Mouse (Mus musculus) lung, embryonic 14.5 days (tissue): ENCODE results near the gene Glt28d2. TPM values are rescaled to one million over a fixed set of nuclear protein-coding genes. Genes with fewer than 3 reads are reported as not detected.
"Not testable (repeated sequence)": the region's sequence is repeated elsewhere in the genome, so short reads cannot be mapped to it uniquely, and the experiment has no call there.

Experiments
- ATAC-seq: fragments of 200-750 bp; cut with Nextera tagmentation; 2 replicates; pipeline ENCODE4 v1.8.0; 2017; ENCODE audit warnings: mild to moderate bottlenecking, moderate TSS enrichment, moderate library complexity; ENCODE audit not compliant: insufficient read depth
- DNase-seq: peaks from one replicate; pipeline ENCODE4 v3.0.0-alpha.2; 2015
- H3K27ac ChIP-seq: fragments of 300-500 bp; sonication (generic); 2 replicates; pipeline ENCODE4 v1.5.1; 2014; ENCODE audit warnings: low read depth, mild to moderate bottlenecking, moderate library complexity
- H3K27me3 ChIP-seq: fragments of 300-500 bp; sonication (generic); 2 replicates; pipeline ENCODE4 v1.6.1; 2014; ENCODE audit warnings: low read length, control low read depth; ENCODE audit not compliant: insufficient read depth
- H3K36me3 ChIP-seq: fragments of 300-500 bp; sonication (generic); 2 replicates; pipeline ENCODE4 v1.6.1; 2014; ENCODE audit warnings: control low read depth; ENCODE audit not compliant: insufficient read depth
- H3K4me1 ChIP-seq: fragments of 300-500 bp; sonication (generic); 2 replicates; pipeline ENCODE4 v1.6.1; 2014; ENCODE audit warnings: antibody characterized with exemption, control low read depth; ENCODE audit not compliant: insufficient read depth
- H3K4me2 ChIP-seq: fragments of 300-500 bp; sonication (generic); 2 replicates; pipeline ENCODE4 v1.6.1; 2014; ENCODE audit warnings: mild to moderate bottlenecking
- H3K4me3 ChIP-seq: fragments of 300-500 bp; sonication (generic); 2 replicates; pipeline ENCODE4 v1.5.1; 2014; ENCODE audit warnings: low read depth, low read length
- H3K9ac ChIP-seq: fragments of 300-500 bp; sonication (generic); 2 replicates; pipeline ENCODE4 v1.6.1; 2014
- H3K9me3 ChIP-seq: fragments of 300-500 bp; sonication (generic); 2 replicates; pipeline ENCODE4 v1.6.1; 2016; ENCODE audit warnings: low read depth, low read length, control low read depth
- CTCF ChIP-seq: IDR thresholded peaks from 2 replicates; pipeline ENCODE4 v1.5.1; 2016; ENCODE audit warnings: antibody characterized with exemption, low read depth
- WGBS: fragments of 180-500 bp; shearing (Covaris S2); extraction: QIAGEN DNeasy Blood & Tissue Kit; methylation state at CpG from one replicate; pipeline ENCODE4 v1.1.7; 2014; 5-methylcytosine and 5-hydroxymethylcytosine counted together
- polyA plus RNA-seq: library from polyadenylated mRNA; unstranded; fragments of >200 nt; fragmentation: Nextera tagmentation; extraction: Ambion mirVana; gene quantifications from 2 replicates; pipeline ENCODE4 v1.2.1, GENCODE M21; 2014

Gene Glt28d2
- polyA plus RNA-seq, 1 experiment from 2014 or later = 1.4 TPM

DNA sequence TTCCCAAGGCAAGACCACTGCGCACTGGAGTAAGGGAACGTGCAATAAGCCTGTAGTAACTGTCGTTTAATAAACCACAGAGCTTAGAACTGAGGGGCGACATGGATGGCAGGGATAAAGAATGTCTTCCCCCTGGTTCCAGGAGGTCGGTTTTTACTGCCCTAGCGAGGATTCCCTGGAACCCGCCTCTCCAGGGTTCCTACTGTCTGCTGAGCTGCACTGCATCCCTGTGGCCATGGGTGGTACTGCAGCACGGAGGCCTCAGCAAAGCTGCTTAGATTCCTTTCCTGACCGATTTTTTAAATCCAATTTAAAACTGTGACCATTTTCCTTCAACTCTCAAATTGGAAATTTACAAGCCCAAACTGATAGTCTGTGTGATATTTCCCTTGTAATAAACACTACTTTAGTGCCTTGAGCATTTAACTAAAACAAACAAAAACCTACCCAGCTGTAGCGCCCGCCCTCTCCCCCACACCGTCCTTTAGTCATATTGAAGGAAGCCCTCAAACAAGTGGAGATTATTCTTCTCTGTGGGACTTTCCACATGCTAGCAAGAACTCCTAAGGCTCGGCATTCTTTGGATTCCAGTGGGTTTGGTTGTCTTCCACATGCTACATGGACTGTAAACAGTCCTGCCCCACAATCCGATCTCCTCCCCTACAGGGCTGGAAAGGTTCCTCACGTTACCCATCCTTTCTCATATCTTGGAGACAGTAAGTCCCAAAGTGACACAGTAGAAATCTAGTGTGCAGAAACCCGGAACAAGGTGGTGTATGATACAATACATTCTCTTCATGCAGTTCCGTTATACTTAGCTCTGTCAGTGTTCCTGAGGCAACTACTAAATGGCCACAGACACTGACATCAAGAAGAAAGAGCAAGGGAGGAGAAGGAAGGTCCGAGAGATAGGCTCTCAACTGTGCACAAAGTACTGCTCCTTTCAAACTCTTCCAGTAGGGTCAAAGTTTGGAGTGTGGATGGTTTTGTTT lies 36.9 kb upstream of the Glt28d2 start:
- peak; percentile 96 for TF ChIP-seq CTCF
- no peaks in the 10 kb centered on the region for H3K4me1 ChIP-seq
- no peak overlapping the region for H3K4me3 ChIP-seq
- H3K27me3 ChIP-seq = no peaks in the 10 kb centered on the region
- H3K27ac ChIP-seq = no peak overlapping the region
- H3K9ac ChIP-seq = no peak overlapping the region; the same call in 1 of the 2 replicates
- 37% methylated on average over 18 of the region's 18 CpGs for WGBS
- H3K36me3 ChIP-seq = no peaks in the 10 kb centered on the region
- ATAC-seq (no peak; the same call in 1 of the 2 replicates), DNase-seq (peak; percentile 92)
- no peaks in the 10 kb centered on the region for H3K9me3 ChIP-seq
- peak overlapping the region; percentile 26; the same call in 1 of the 2 replicates for H3K4me2 ChIP-seq

DNA sequence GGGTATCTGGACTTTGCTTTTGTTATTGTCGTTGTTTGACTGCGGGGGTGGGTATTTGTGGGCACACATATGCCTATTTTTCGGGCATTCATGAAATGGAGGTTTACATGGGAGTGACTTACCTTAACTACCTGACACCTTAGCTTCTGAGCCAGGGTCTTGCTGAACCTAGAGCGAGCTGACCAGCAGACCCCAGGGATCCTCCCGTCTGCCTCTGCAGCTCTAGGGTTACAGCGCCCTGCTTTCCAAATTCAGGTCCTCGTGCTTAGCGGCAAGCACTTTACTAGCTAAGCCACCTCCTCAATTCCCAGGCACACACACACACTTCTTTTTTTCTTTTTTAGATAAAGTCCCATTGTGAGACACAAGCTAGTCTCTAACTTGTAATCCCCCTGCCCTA lies 36.0 kb upstream of the Glt28d2 start:
- Histone ChIP-seq H3K9ac (no peak overlapping the region; the same call in 1 of the 2 replicates), H3K9me3 (no peaks in the 10 kb centered on the region), H3K27me3 (no peaks in the 10 kb centered on the region), H3K4me1 (no peaks in the 10 kb centered on the region), H3K36me3 (no peaks in the 10 kb centered on the region), H3K4me3 (no peak overlapping the region), H3K27ac (no peak overlapping the region), H3K4me2 (no peak overlapping the region)
- no peak for TF ChIP-seq CTCF
- ATAC-seq = no peak
- 76% methylated on average over 8 of the region's 8 CpGs for WGBS
- DNase-seq = no peak

DNA sequence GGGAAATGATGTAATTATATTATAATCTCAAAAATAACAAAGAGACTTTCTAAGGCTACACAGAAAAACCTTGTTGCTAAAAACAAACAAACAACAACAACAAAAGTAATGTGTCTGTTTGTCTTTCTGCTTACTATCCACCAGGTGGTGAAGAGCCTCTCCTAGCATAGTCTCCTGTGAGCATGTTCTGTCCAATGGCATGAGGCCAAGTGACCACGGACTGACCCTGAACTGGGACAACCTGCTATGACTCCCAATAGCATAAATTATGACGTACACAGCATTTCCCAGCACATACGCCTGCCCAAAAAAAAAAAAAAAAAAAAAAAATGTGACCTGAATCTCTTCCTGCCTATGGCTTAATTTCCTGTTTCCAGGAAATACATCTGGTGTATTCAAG lies 35.0 kb upstream of the Glt28d2 start:
- ATAC-seq (no peak), DNase-seq (peak; percentile 40)
- H3K9ac ChIP-seq = no peak overlapping the region
- H3K9me3 ChIP-seq = no peaks in the 10 kb centered on the region
- H3K27me3 ChIP-seq = no peaks in the 10 kb centered on the region
- H3K4me2 ChIP-seq = no peak overlapping the region
- 64% methylated on average over 3 of the region's 3 CpGs for WGBS
- no peaks in the 10 kb centered on the region for H3K36me3 ChIP-seq
- TF ChIP-seq CTCF = no peak
- no peak overlapping the region for H3K27ac ChIP-seq
- H3K4me1 ChIP-seq = no peaks in the 10 kb centered on the region
- H3K4me3 ChIP-seq = no peak overlapping the region

DNA sequence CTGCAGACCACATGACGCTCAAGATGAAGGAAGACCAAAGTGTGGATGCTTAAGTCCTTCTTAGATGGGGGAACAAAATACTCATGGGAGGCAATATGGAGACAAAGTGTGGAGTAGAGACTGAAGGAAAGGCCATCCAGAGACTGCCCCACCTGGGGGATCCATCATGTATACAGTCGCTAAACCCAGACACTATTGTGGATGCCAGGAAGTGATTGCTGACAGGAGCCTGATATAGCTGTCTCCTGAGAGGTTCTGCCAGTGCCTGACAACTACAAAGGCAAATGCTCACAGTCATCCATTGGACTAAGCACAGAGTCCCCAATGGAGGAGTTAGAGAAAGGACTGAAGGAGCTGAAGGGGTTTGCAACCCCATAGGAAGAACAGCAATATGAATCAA lies 33.4 kb upstream of the Glt28d2 start:
- WGBS = 83% methylated on average over 2 of the region's 2 CpGs
- H3K4me1 ChIP-seq, H3K27me3 ChIP-seq, H3K9me3 ChIP-seq, H3K9ac ChIP-seq, H3K4me3 ChIP-seq, H3K4me2 ChIP-seq, H3K36me3 ChIP-seq, DNase-seq, H3K27ac ChIP-seq, ATAC-seq: not testable (repeated sequence)

DNA sequence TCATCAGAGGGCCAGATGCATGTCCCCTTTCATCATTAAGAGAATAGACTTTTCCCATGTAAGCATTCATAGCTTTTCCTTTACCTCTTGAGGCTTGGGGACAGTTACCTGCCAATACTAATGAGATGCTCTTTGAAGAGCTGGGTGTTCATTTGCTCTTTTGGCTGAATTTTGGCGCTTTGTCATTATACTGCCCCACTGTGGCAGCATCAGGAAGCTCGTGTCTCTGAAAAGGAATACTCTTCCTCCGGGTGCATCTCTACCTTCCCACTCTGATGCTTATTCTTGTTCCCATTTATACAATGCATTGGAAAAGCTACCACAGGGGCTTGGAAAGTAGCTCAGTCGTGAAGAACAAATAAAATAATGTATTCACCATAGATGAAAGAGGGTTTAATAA lies 30.3 kb upstream of the Glt28d2 start:
- WGBS = 7% methylated on average over 4 of the region's 4 CpGs
- Histone ChIP-seq H3K4me3 (no peak overlapping the region), H3K27ac (no peak overlapping the region), H3K4me2 (no peak overlapping the region), H3K9me3 (no peaks in the 10 kb centered on the region), H3K27me3 (no peaks in the 10 kb centered on the region), H3K4me1 (no peaks in the 10 kb centered on the region), H3K36me3 (no peaks in the 10 kb centered on the region), H3K9ac (no peak overlapping the region)
- ATAC-seq (no peak), DNase-seq (peak; percentile 60)
- TF ChIP-seq CTCF = peak; percentile 63

DNA sequence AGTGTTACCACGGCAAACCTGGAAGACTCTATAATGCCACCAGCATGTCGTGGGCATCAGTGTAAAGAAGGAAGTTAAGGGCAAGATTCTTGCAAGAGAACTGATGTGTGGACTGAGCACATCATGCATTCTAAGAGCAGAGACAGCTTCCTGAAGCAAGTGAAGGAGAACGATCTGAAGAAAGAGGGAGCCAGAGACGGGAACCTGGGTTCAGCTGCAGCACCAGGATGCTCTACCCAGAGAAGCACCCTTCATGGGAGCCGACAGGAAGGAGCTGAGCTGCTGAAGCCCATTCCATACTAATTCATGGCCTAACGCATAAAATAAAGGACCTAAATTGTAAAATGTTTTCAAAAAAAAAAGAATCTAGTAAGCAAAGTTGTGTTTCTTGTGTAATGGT lies 27.5 kb upstream of the Glt28d2 start:
- H3K27ac ChIP-seq = no peak overlapping the region
- WGBS = 92% methylated on average over 6 of the region's 6 CpGs
- H3K27me3 ChIP-seq = no peaks in the 10 kb centered on the region
- ATAC-seq (no peak), DNase-seq (no peak)
- H3K4me1 ChIP-seq = no peaks in the 10 kb centered on the region
- H3K9ac ChIP-seq = no peak overlapping the region
- no peak overlapping the region for H3K4me3 ChIP-seq
- no peak overlapping the region for H3K4me2 ChIP-seq
- no peaks in the 10 kb centered on the region for H3K36me3 ChIP-seq
- no peak for TF ChIP-seq CTCF
- no peaks in the 10 kb centered on the region for H3K9me3 ChIP-seq

DNA sequence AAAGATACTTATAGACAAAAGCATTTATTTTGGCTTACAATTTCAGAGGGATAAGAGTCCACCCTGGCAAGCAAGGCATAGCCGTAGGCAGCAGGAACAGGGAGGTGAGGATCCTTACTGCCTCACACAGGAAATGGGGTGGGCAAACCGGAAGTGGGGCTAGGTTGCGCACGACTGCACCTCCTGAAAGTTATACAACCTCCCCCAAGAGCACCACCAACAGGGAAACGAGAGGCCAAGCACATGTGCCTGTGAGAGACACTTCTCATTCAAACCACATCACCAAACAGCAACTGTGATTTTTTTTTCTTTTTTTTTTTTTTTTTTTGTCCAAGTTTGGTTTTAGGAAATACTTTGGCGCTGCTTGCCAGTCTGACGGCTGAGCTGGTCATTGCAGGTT lies 19.8 kb upstream of the Glt28d2 start:
- Histone ChIP-seq H3K27ac (no peak overlapping the region), H3K9me3 (no peaks in the 10 kb centered on the region), H3K36me3 (no peaks in the 10 kb centered on the region), H3K4me2 (no peak overlapping the region), H3K4me3 (no peak overlapping the region), H3K27me3 (no peaks in the 10 kb centered on the region), H3K4me1 (no peaks in the 10 kb centered on the region), H3K9ac (no peak overlapping the region)
- ATAC-seq (no peak), DNase-seq (no peak)
- TF ChIP-seq CTCF = no peak
- 78% methylated on average over 7 of the region's 7 CpGs for WGBS
